Mouse (Mus musculus): ENCODE data around the gene Prdm11.

Gene Prdm11

GRCm38 (mm10) chr2:92924677-92925259, 121.2 kb downstream of the Prdm11 start:
- DNase-seq (ENCODE audit: low spot score): no peak

- no peak for DNase-seq (ENCODE audit: low spot score)
Observed at GRCm38 (mm10) chr2:92920709-92921108, 125.3 kb downstream of the Prdm11 start.

- DNase-seq (ENCODE audit: low spot score): no peak
Observed at GRCm38 (mm10) chr2:92917405-92918142, 128.4 kb downstream of the Prdm11 start.

- no peak for DNase-seq (ENCODE audit: low spot score)
Observed at GRCm38 (mm10) chr2:92915659-92916631, 130.0 kb downstream of the Prdm11 start.
